Mouse (Mus musculus): ENCODE data around the gene Dapk2. TPM values are rescaled to one million over a fixed set of nuclear protein-coding genes. Genes with fewer than 3 reads are reported as not detected.

Gene Dapk2
- polyA plus RNA-seq, 1 experiment: 10.8 TPM

DNA sequence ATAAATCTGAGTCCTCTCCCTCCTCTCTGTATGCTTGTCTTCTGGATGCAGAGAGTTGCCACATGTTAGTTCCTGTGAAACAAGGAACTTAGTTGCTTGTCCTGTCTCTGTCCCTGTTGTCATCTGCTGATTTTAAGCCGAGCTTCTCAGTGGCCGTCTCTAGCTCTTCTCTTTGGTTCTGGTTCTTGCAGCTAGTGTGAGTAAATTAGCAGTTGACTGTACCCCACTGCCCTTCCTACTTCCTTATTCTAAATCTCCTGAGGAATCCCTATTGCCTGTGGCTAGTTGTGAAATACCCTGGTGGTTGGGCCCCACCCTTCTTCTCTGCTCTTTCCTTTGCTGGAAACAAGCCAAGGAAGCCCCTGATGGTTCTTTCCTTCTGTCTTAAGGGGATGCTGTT lies 26.6 kb upstream of the Dapk2 start:
- TF ChIP-seq TAL1 (IDR thresholded peaks at IDR 0.05; ENCODE audit: low read length) (no peak), GATA1 (IDR thresholded peaks at IDR 0.05; ENCODE audit: low read length) (no peak)
- Histone ChIP-seq H3K27me3 (ENCODE audit: control insufficient read depth) (no peaks in the 10 kb centered on the region), H3K4me3 (replicated peaks) (no peak overlapping the region), H3K4me1 (ENCODE audit: control insufficient read depth) (peaks cover 54% of the 10 kb centered on the region), H3K9me3 (ENCODE audit: control insufficient read depth, low read length) (no peaks in the 10 kb centered on the region), H3K36me3 (ENCODE audit: control insufficient read depth) (peaks cover 77% of the 10 kb centered on the region)

DNA sequence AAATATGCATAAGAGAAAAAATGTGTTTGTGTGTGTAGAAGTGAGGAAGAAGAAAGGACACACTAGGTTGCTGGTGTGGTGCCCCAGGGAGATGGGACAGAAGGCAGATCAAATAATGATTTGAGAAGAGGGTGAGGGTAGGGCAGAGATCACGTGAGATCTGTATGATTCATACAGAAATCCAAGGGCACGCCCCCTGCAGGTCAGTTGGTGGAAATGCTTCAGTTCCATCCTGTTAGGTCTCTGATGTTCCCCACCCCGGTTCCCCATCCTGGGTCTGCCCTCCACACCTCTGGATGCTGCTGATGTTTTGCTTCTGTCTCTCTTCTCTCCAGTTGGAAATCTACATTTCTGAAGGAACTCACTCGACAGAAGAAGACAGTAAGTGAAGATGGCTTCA lies 22.1 kb upstream of the Dapk2 start:
- Histone ChIP-seq H3K4me1 (ENCODE audit: control insufficient read depth) (peaks cover 15% of the 10 kb centered on the region), H3K4me3 (replicated peaks) (no peak overlapping the region), H3K36me3 (ENCODE audit: control insufficient read depth) (peaks cover 94% of the 10 kb centered on the region), H3K27me3 (ENCODE audit: control insufficient read depth) (no peaks in the 10 kb centered on the region), H3K9me3 (ENCODE audit: control insufficient read depth, low read length) (no peaks in the 10 kb centered on the region)
- no peak for TF ChIP-seq GATA1 (IDR thresholded peaks at IDR 0.05; ENCODE audit: low read length)
- TF ChIP-seq TAL1 (IDR thresholded peaks at IDR 0.05; ENCODE audit: low read length): no peak

DNA sequence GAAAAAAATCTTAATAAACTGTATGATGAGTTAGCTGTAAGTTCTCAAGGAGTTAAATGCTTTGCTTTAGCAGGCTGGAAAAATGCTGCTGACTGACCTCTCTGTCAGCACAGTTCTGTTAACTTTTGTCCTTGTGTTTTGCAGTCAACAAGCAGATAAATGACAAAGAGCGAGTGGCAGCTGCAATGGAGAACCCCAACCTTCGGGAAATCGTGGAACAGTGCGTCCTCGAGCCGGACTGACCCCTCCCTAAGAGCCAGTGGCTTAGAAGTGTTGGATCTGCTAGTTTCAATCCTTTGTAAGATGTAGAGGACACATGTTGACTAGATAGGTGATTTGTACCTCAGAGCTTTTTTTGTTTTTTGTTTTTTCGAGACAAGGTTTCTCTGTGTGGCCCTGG lies 19.8 kb upstream of the Dapk2 start:
- TF ChIP-seq TAL1 (IDR thresholded peaks at IDR 0.05; ENCODE audit: low read length) (no peak), GATA1 (IDR thresholded peaks at IDR 0.05; ENCODE audit: low read length) (no peak)
- H3K4me3 ChIP-seq (replicated peaks): no peak overlapping the region
- peaks cover 84% of the 10 kb centered on the region for H3K36me3 ChIP-seq (ENCODE audit: control insufficient read depth)
- no peaks in the 10 kb centered on the region for H3K9me3 ChIP-seq (ENCODE audit: control insufficient read depth, low read length)
- H3K4me1 ChIP-seq (ENCODE audit: control insufficient read depth): peaks cover 11% of the 10 kb centered on the region
- no peaks in the 10 kb centered on the region for H3K27me3 ChIP-seq (ENCODE audit: control insufficient read depth)

DNA sequence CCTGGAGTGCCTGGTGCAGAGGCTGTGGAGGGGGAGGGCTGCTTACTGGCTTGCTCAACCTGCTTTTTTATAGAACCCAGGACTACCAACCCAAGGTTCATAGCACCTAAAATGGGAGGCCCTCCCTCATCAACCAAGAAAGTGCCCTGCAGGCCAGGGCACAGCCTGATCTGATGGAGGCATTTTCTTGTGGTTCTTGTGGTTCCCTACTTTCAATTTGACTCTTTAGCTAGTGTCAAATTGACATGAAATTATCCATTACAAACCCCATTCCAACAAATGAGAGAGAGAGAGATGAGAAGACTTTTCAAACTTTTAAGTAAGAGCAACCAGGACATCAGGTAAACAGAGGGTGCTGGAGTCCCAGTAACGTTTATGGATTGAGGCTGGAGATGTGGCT lies 15.8 kb upstream of the Dapk2 start:
- H3K4me1 ChIP-seq (ENCODE audit: control insufficient read depth): peaks cover 8% of the 10 kb centered on the region
- H3K27me3 ChIP-seq (ENCODE audit: control insufficient read depth): no peaks in the 10 kb centered on the region
- H3K36me3 ChIP-seq (ENCODE audit: control insufficient read depth): peaks cover 44% of the 10 kb centered on the region
- no peaks in the 10 kb centered on the region for H3K9me3 ChIP-seq (ENCODE audit: control insufficient read depth, low read length)
- no peak for TF ChIP-seq TAL1 (IDR thresholded peaks at IDR 0.05; ENCODE audit: low read length)
- no peak for TF ChIP-seq GATA1 (IDR thresholded peaks at IDR 0.05; ENCODE audit: low read length)
- no peak overlapping the region for H3K4me3 ChIP-seq (replicated peaks)

DNA sequence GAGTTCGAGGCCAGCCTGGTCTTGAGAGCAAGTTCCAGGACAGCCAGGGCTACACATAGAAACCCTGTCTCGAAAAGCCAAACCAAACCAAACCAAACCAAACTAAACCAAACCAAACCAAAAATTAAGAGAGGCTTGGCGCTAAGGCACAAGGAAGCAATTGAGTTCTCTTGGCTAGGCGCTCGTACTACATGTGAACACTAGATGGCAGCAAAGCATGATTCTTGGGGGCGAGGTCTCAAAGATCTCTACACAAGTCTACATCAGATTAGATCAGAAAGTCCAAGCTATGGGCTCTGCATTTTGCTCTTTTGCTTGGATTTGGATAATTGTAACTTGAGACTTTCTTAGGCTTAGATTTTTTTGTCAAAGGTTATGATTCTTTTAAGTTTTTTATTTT lies 13.8 kb upstream of the Dapk2 start:
- H3K4me3 ChIP-seq (replicated peaks): no peak overlapping the region
- H3K27me3 ChIP-seq (ENCODE audit: control insufficient read depth): peaks cover 4% of the 10 kb centered on the region; the same call in 1 of the 2 replicates
- H3K4me1 ChIP-seq (ENCODE audit: control insufficient read depth): peaks cover 8% of the 10 kb centered on the region
- peaks cover 24% of the 10 kb centered on the region for H3K36me3 ChIP-seq (ENCODE audit: control insufficient read depth)
- H3K9me3 ChIP-seq (ENCODE audit: control insufficient read depth, low read length): no peaks in the 10 kb centered on the region
- TF ChIP-seq GATA1 (IDR thresholded peaks at IDR 0.05; ENCODE audit: low read length): no peak
- no peak for TF ChIP-seq TAL1 (IDR thresholded peaks at IDR 0.05; ENCODE audit: low read length)

DNA sequence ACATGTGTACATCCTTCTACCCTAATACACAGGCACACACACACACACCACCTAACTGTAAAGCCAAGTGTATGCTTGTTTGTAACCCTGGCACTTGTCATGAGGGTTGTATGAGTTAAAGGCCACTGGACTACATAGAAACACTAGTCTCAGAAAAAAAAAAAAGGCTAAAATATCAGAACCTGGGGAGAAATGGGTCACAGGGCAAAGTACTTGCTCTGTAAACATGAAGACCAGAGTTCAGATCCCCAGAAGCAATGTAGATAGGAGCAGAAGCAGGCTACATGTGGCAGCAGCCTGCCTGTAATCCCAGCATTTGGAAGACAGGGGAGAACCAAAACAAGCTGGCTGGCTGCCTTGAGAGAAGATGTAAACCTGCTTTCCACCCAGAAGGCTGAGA lies 11.9 kb upstream of the Dapk2 start:
- TF ChIP-seq TAL1 (IDR thresholded peaks at IDR 0.05; ENCODE audit: low read length) (no peak), GATA1 (IDR thresholded peaks at IDR 0.05; ENCODE audit: low read length) (no peak)
- H3K36me3 ChIP-seq (ENCODE audit: control insufficient read depth): peaks cover 7% of the 10 kb centered on the region
- no peaks in the 10 kb centered on the region for H3K9me3 ChIP-seq (ENCODE audit: control insufficient read depth, low read length)
- peaks cover 11% of the 10 kb centered on the region for H3K27me3 ChIP-seq (ENCODE audit: control insufficient read depth)
- H3K4me1 ChIP-seq (ENCODE audit: control insufficient read depth): peaks cover 8% of the 10 kb centered on the region
- no peak overlapping the region for H3K4me3 ChIP-seq (replicated peaks)

DNA sequence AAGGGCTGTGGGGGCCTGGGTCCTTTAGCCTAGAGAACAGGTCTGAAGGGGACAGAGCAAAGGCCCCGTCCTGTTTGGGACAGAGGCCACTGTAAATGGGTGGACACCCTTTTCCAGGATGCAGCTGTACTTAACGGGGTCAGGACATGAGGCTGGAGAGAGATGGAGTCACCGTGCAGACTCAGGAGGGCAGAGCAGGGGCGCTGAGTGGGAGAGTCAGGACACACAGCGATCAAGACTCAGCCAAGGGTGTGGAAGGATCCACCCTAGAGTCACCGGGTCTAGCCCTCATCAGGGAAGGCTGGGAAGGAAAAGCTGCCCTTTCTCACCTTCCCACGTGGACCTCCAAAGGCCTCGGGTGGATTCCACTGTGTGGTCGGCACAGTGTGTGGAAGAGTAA lies 6.0 kb upstream of the Dapk2 start:
- Histone ChIP-seq H3K4me1 (ENCODE audit: control insufficient read depth) (peaks cover 16% of the 10 kb centered on the region), H3K27me3 (ENCODE audit: control insufficient read depth) (peaks cover 35% of the 10 kb centered on the region)
- TF ChIP-seq GATA1 (IDR thresholded peaks at IDR 0.05; ENCODE audit: low read length) (no peak), TAL1 (IDR thresholded peaks at IDR 0.05; ENCODE audit: low read length) (no peak)

DNA sequence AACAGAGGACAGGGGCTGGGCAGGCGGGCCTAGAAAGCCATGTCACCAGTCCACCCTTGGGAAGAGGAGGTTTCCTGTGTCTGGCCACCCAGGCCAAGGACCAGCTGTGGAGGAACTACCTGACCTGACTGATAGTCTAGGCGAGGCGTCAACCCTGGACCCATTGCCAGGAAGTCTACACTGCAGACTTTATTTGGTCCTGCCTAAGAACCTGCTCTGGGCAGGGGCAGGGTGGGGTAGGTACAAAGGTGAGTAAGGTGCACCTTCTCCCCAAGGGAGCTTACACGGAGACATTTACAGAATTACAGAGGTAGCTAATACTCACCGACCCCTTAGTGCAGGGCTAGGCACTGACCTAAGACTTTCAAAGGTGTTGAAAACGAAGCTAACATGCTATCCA lies 4.4 kb upstream of the Dapk2 start:
- H3K36me3 ChIP-seq (ENCODE audit: control insufficient read depth): no peaks in the 10 kb centered on the region; the same call in 1 of the 2 replicates
- peaks cover 30% of the 10 kb centered on the region for H3K4me1 ChIP-seq (ENCODE audit: control insufficient read depth)
- H3K9me3 ChIP-seq (ENCODE audit: control insufficient read depth, low read length): no peaks in the 10 kb centered on the region
- TF ChIP-seq GATA1 (IDR thresholded peaks at IDR 0.05; ENCODE audit: low read length) (no peak), TAL1 (IDR thresholded peaks at IDR 0.05; ENCODE audit: low read length) (no peak)
- H3K27me3 ChIP-seq (ENCODE audit: control insufficient read depth): peaks cover 35% of the 10 kb centered on the region
- no peak overlapping the region for H3K4me3 ChIP-seq (replicated peaks)

More for the DNA sequence above, 6.0 kb upstream of the Dapk2 start:
- H3K4me3 ChIP-seq (replicated peaks): no peak overlapping the region
- H3K9me3 ChIP-seq (ENCODE audit: control insufficient read depth, low read length): no peaks in the 10 kb centered on the region
- no peaks in the 10 kb centered on the region for H3K36me3 ChIP-seq (ENCODE audit: control insufficient read depth)

DNA sequence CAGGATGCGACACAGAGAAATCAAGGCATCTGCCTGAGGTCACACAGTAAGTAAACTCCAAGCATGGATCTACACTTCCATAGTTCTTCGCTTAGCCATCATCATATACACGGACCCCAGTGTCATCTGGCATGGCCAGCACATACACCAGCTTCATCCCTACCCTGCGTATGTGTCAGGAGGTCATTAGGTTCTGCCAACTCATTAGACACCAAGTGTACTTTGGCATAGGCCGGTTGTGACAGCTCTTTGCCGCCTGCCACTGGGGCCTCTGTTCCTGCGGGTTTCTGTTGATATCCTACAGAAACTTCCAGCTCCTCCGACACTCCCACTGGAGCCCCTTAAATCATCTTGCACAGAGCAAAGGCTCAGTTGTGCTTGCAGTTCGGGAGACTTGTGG lies 4.0 kb upstream of the Dapk2 start:
- no peak overlapping the region for H3K4me3 ChIP-seq (replicated peaks)
- no peaks in the 10 kb centered on the region; the same call in 1 of the 2 replicates for H3K36me3 ChIP-seq (ENCODE audit: control insufficient read depth)
- peaks cover 35% of the 10 kb centered on the region for H3K4me1 ChIP-seq (ENCODE audit: control insufficient read depth)
- H3K27me3 ChIP-seq (ENCODE audit: control insufficient read depth): peaks cover 33% of the 10 kb centered on the region
- TF ChIP-seq TAL1 (IDR thresholded peaks at IDR 0.05; ENCODE audit: low read length) (no peak), GATA1 (IDR thresholded peaks at IDR 0.05; ENCODE audit: low read length) (no peak)
- no peaks in the 10 kb centered on the region for H3K9me3 ChIP-seq (ENCODE audit: control insufficient read depth, low read length)

DNA sequence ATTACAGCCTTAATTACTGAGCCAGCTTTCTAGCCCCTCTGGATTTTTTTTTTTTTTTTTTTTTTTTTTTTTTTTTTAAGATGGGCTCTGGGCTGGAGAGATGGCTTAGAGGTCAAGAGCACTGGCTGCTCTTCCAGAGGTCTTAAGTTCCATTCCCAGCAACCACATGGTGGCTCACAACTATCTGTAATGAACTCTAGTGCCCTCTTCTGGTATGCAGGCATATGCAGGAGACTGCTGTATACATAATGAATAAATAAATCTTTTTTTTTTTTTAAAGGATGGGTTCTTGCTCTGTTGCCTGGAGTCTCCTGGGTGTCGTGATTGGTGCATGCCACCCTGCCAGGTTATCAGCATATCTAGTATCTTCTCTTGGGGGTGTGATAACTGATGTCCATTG lies 2.5 kb upstream of the Dapk2 start:
- H3K9me3 ChIP-seq (ENCODE audit: control insufficient read depth, low read length): peaks cover 3% of the 10 kb centered on the region
- H3K4me3 ChIP-seq (replicated peaks): no peak overlapping the region
- peaks cover 50% of the 10 kb centered on the region for H3K4me1 ChIP-seq (ENCODE audit: control insufficient read depth)
- no peak for TF ChIP-seq TAL1 (IDR thresholded peaks at IDR 0.05; ENCODE audit: low read length)
- H3K36me3 ChIP-seq (ENCODE audit: control insufficient read depth): peaks cover 14% of the 10 kb centered on the region
- peaks cover 28% of the 10 kb centered on the region for H3K27me3 ChIP-seq (ENCODE audit: control insufficient read depth)
